Mouse (Mus musculus) adrenal gland, adult 18-20 months (tissue): Measurements from ENCODE around the gene Hnrnpul1. TPM values are rescaled to one million over a fixed set of nuclear protein-coding genes. Genes with fewer than 3 reads are reported as not detected.

Experiments used
- DNase-seq, 2 experiments: peaks; one replicate each; pipeline ENCODE4 v3.0.0; 2021 to 2022; ENCODE audit warnings: low spot score in 2 of 2
- total RNA-seq, 2 experiments: library from RNA; stranded (reverse); gene quantifications; 1 replicate in 1 of 2; 2 replicates in 1 of 2; pipeline ENCODE4 v1.2.3; 2021

The Hnrnpul1 gene
- total RNA-seq, 2 experiments from 2014 or later: 83.8 to 94.4 TPM

- DNase-seq: no peak
Measured at GRCm38 (mm10) chr7:25720760-25721159, 33.8 kb downstream of the Hnrnpul1 start.

GRCm38 (mm10) chr7:25719761-25720610 lies 34.6 kb downstream of the Hnrnpul1 start:
- DNase-seq: peak; percentile 83 to 86

GRCm38 (mm10) chr7:25718788-25719417 lies 35.7 kb downstream of the Hnrnpul1 start, which contains the start of gene Ccdc97:
Gene Ccdc97 (minus strand): TSS chr7:25719088.
- DNase-seq: peak; percentile 85 to 88

GRCm38 (mm10) chr7:25717478-25717877 lies 37.1 kb downstream of the Hnrnpul1 start:
- DNase-seq: no peak

- no peak for DNase-seq
Measured at GRCm38 (mm10) chr7:25715731-25716271, 38.8 kb downstream of the Hnrnpul1 start.

GRCm38 (mm10) chr7:25714581-25714980 lies 40.0 kb downstream of the Hnrnpul1 start:
- DNase-seq: no peak

- no peak for DNase-seq
Measured at GRCm38 (mm10) chr7:25712801-25713200, 41.8 kb downstream of the Hnrnpul1 start.

GRCm38 (mm10) chr7:25711731-25712197 lies 42.8 kb downstream of the Hnrnpul1 start:
- no peak for DNase-seq

- no peak for DNase-seq
Measured at GRCm38 (mm10) chr7:25711165-25711564, 43.4 kb downstream of the Hnrnpul1 start.

- DNase-seq: no peak
Measured at GRCm38 (mm10) chr7:25710519-25711130, 43.9 kb downstream of the Hnrnpul1 start.

GRCm38 (mm10) chr7:25709961-25710360 lies 44.6 kb downstream of the Hnrnpul1 start:
- DNase-seq: no peak

GRCm38 (mm10) chr7:25707581-25708292 lies 46.8 kb downstream of the Hnrnpul1 start:
- DNase-seq: no peak

- DNase-seq: no peak
Measured at GRCm38 (mm10) chr7:25706578-25707170, 47.9 kb downstream of the Hnrnpul1 start.

- no peak for DNase-seq
Measured at GRCm38 (mm10) chr7:25705801-25706251, 48.7 kb downstream of the Hnrnpul1 start.

GRCm38 (mm10) chr7:25704716-25705364 lies 49.7 kb downstream of the Hnrnpul1 start:
- no peak for DNase-seq

- DNase-seq: no peak
Measured at GRCm38 (mm10) chr7:25703793-25704494, 50.6 kb downstream of the Hnrnpul1 start.

GRCm38 (mm10) chr7:25702350-25702749 lies 52.2 kb downstream of the Hnrnpul1 start:
- DNase-seq: no peak

GRCm38 (mm10) chr7:25700732-25701131 lies 53.8 kb downstream of the Hnrnpul1 start:
- no peak for DNase-seq

GRCm38 (mm10) chr7:25699851-25700250 lies 54.7 kb downstream of the Hnrnpul1 start:
- DNase-seq: no peak
